Mouse (Mus musculus) embryonic stem cell, embryonic (primary cell): ENCODE data around the gene Lrrc27.

Experiments used
- CTCF ChIA-PET, 4 experiments: fragments of 300-600 bp in 2 of 4; fragments of 350-600 bp in 2 of 4; sonication (Branson Sonifier 250); formaldehyde crosslinking; loops; one replicate each; lab custom pipeline; 2022; ENCODE audit warnings: inconsistent platforms in 2 of 4; lab: Charles Lee
- POLR2A ChIA-PET, 4 experiments: fragments of 300-600 bp in 2 of 4; fragments of 350-600 bp in 2 of 4; sonication (Branson Sonifier 250); formaldehyde crosslinking; loops; one replicate each; lab custom pipeline; 2022; ENCODE audit warnings: antibody characterized with exemption in 4 of 4, inconsistent platforms in 1 of 4; lab: Charles Lee

Gene Lrrc27

GRCm38 (mm10) chr7:139212754-139213745 is at the start of gene Lrrc27, which contains the start of gene Stk32c:
Lrrc27 (plus strand) TSS chr7:139212988.
Stk32c (minus strand) TSS chr7:139213307.
- POLR2A ChIA-PET = interaction anchor here in 3 of 4 experiments (0.6 to 2.8 kb wide), 31 partner anchors 9 to 1778 kb away, joined by 3 to 25 read pairs (median 3); partner anchors contain the start of genes Dpysl4 (in 2 of the 3), Inpp5a (in 2 of the 3) and Pwwp2b (in 1 of the 3)
- CTCF ChIA-PET = interaction anchor here (0.5 to 1.9 kb wide), 23 partner anchors 8 to 1632 kb away, joined by 3 to 12 read pairs (median 4); partner anchors contain the start of gene Pwwp2b (in 1 of the 4)

- POLR2A ChIA-PET = no interaction called here
- CTCF ChIA-PET = no interaction called here
Observed at GRCm38 (mm10) chr7:139164410-139164809, 48.4 kb upstream of the Lrrc27 start.

- ChIA-PET CTCF (no interaction called here), POLR2A (no interaction called here)
Observed at GRCm38 (mm10) chr7:139169143-139169542, 43.6 kb upstream of the Lrrc27 start.

GRCm38 (mm10) chr7:139179299-139179698 is 33.5 kb upstream of the Lrrc27 start:
- ChIA-PET CTCF (no interaction called here), POLR2A (interaction anchor here in 1 of 4 experiments (0.8 kb wide), 1 partner anchor 29 kb away, joined by 3 read pairs; no protein-coding TSS in a partner anchor)

GRCm38 (mm10) chr7:139180058-139180457 is 32.7 kb upstream of the Lrrc27 start:
- CTCF ChIA-PET = no interaction called here
- POLR2A ChIA-PET = interaction anchor here in 1 of 4 experiments (0.8 kb wide), 1 partner anchor 29 kb away, joined by 3 read pairs; no protein-coding TSS in a partner anchor

- POLR2A ChIA-PET = no interaction called here
- CTCF ChIA-PET = no interaction called here
Observed at GRCm38 (mm10) chr7:139184396-139184795, 28.4 kb upstream of the Lrrc27 start.

- ChIA-PET POLR2A (no interaction called here), CTCF (no interaction called here)
Observed at GRCm38 (mm10) chr7:139184846-139185245, 27.9 kb upstream of the Lrrc27 start.

GRCm38 (mm10) chr7:139185971-139186370 is 26.8 kb upstream of the Lrrc27 start:
- CTCF ChIA-PET = no interaction called here
- POLR2A ChIA-PET = no interaction called here

- CTCF ChIA-PET = interaction anchor here in 2 of 4 experiments (1.4 to 1.8 kb wide), 2 partner anchors 67 kb away, joined by 4 to 5 read pairs; no protein-coding TSS in a partner anchor
- POLR2A ChIA-PET = no interaction called here
Observed at GRCm38 (mm10) chr7:139186436-139186835, 26.4 kb upstream of the Lrrc27 start.

- ChIA-PET CTCF (interaction anchor here in 3 of 4 experiments (0.6 to 1.8 kb wide), 3 partner anchors 68 to 764 kb away, joined by 3 to 5 read pairs (median 4); no protein-coding TSS in a partner anchor), POLR2A (interaction anchor here in 1 of 4 experiments (1.2 kb wide), 1 partner anchor 13 kb away, joined by 3 read pairs; no protein-coding TSS in a partner anchor)
Observed at GRCm38 (mm10) chr7:139187277-139187676, 25.5 kb upstream of the Lrrc27 start.

GRCm38 (mm10) chr7:139187771-139188633 is 24.8 kb upstream of the Lrrc27 start:
- ChIA-PET CTCF (interaction anchor here in 3 of 4 experiments (0.6 to 1.8 kb wide), 8 partner anchors 13 to 764 kb away, joined by 3 to 7 read pairs (median 4); no protein-coding TSS in a partner anchor), POLR2A (interaction anchor here in 1 of 4 experiments (1.2 kb wide), 1 partner anchor 13 kb away, joined by 3 read pairs; no protein-coding TSS in a partner anchor)

GRCm38 (mm10) chr7:139188634-139189207 is 24.1 kb upstream of the Lrrc27 start:
- CTCF ChIA-PET = interaction anchor here in 3 of 4 experiments (0.9 to 1.3 kb wide), 6 partner anchors 12 to 280 kb away, joined by 3 to 7 read pairs (median 4); no protein-coding TSS in a partner anchor
- POLR2A ChIA-PET = interaction anchor here in 2 of 4 experiments (0.6 kb wide), 2 partner anchors 341 to 1935 kb away, joined by 3 to 4 read pairs; no protein-coding TSS in a partner anchor

GRCm38 (mm10) chr7:139190616-139191015 is 22.2 kb upstream of the Lrrc27 start:
- POLR2A ChIA-PET = interaction anchor here in 2 of 4 experiments (0.7 to 1.1 kb wide), 2 partner anchors 181 to 706 kb away, joined by 3 read pairs; no protein-coding TSS in a partner anchor
- CTCF ChIA-PET = interaction anchor here in 3 of 4 experiments (0.6 to 2.8 kb wide), 8 partner anchors 21 to 123 kb away, joined by 3 to 22 read pairs (median 3); partner anchors contain the start of genes Lrrc27 (in 1 of the 3) and Stk32c (in 1 of the 3)

GRCm38 (mm10) chr7:139191619-139192018 is 21.2 kb upstream of the Lrrc27 start:
- ChIA-PET CTCF (interaction anchor here (0.6 to 3.4 kb wide), 16 partner anchors 18 to 251 kb away, joined by 3 to 22 read pairs (median 5); partner anchors contain the start of genes Jakmip3 (in 1 of the 4), Lrrc27 (in 1 of the 4) and Stk32c (in 1 of the 4)), POLR2A (interaction anchor here in 1 of 4 experiments (0.6 to 1.1 kb wide), 2 partner anchors 182 to 975 kb away, joined by 3 to 5 read pairs; no protein-coding TSS in a partner anchor)

GRCm38 (mm10) chr7:139197022-139197421 is 15.8 kb upstream of the Lrrc27 start:
- ChIA-PET POLR2A (interaction anchor here in 1 of 4 experiments (0.6 kb wide), 1 partner anchor 39 kb away, joined by 4 read pairs; no protein-coding TSS in a partner anchor), CTCF (interaction anchor here in 2 of 4 experiments (0.6 to 1.8 kb wide), 2 partner anchors 129 to 486 kb away, joined by 3 to 5 read pairs; partner anchors contain the start of gene Cfap46 (in 1 of the 2))

- CTCF ChIA-PET = interaction anchor here (0.5 to 2.0 kb wide), 19 partner anchors 10 to 597 kb away, joined by 3 to 28 read pairs (median 4); partner anchors contain the start of genes Lrrc27 (in 1 of the 4) and Stk32c (in 1 of the 4)
- POLR2A ChIA-PET = interaction anchor here in 1 of 4 experiments (1.1 kb wide), 1 partner anchor 13 kb away, joined by 3 read pairs; the partner anchor contains the start of genes Lrrc27 and Stk32c
Observed at GRCm38 (mm10) chr7:139200108-139200507, 12.7 kb upstream of the Lrrc27 start.
